Mouse (Mus musculus) neutrophil, adult 5-6 weeks (primary cell): ENCODE data around the gene Wee2. TPM values are rescaled to one million over a fixed set of nuclear protein-coding genes. Genes with fewer than 3 reads are reported as not detected.

Experiments
- ATAC-seq: fragments of 151-379, 151-347 bp; 2 replicates; pipeline ENCODE4 v1.8.0; 2017; ENCODE audit warnings: mild to moderate bottlenecking, moderate TSS enrichment; ENCODE audit not compliant: insufficient number of reproducible peaks, poor library complexity, low FRiP score, severe bottlenecking; ENCODE audit errors: extremely low read depth
- total RNA-seq: library from RNA; stranded (forward); fragments of 200-1000 nt; gene quantifications from 2 replicates; pipeline ENCODE4 v1.2.3, GENCODE M21; 2017

Wee2 gene
- total RNA-seq, 1 experiment from 2014 or later = not detected

GRCm38 (mm10) chr6:40432346-40433275, 6.3 kb upstream of the Wee2 start:
- peak; percentile 20; the same call in 1 of the 2 replicates for ATAC-seq

GRCm38 (mm10) chr6:40434697-40435096, 4.2 kb upstream of the Wee2 start:
- ATAC-seq = no peak

- ATAC-seq = peak; percentile 14; the same call in 1 of the 2 replicates
Measured at GRCm38 (mm10) chr6:40435151-40436046, 3.5 kb upstream of the Wee2 start.

GRCm38 (mm10) chr6:40436047-40436483, 2.8 kb upstream of the Wee2 start, which contains the start of gene E330009J07Rik:
TSS of gene E330009J07Rik (minus strand) at chr6:40436135.
- ATAC-seq = peak; percentile 62

GRCm38 (mm10) chr6:40439731-40440130, 843 bp downstream of the Wee2 start:
- ATAC-seq = peak; percentile 25; the same call in 1 of the 2 replicates

- ATAC-seq = no peak
Measured at GRCm38 (mm10) chr6:40441276-40441675, 2.4 kb downstream of the Wee2 start.

GRCm38 (mm10) chr6:40441755-40442154, 2.9 kb downstream of the Wee2 start:
- ATAC-seq = peak; percentile 31; the same call in 1 of the 2 replicates

- ATAC-seq = no peak
Measured at GRCm38 (mm10) chr6:40443281-40443928, 4.5 kb downstream of the Wee2 start.

GRCm38 (mm10) chr6:40448626-40449025, 9.7 kb downstream of the Wee2 start:
- no peak for ATAC-seq

GRCm38 (mm10) chr6:40454436-40455041, 15.7 kb downstream of the Wee2 start:
- peak; percentile 71; the same call in 1 of the 2 replicates for ATAC-seq

GRCm38 (mm10) chr6:40465710-40466109, 26.8 kb downstream of the Wee2 start:
- ATAC-seq = 0 out of 2 replicates have a peak, but pooled peaks have one; percentile 39

GRCm38 (mm10) chr6:40470916-40471719, 32.2 kb downstream of the Wee2 start, which contains the start of gene Ssbp1:
TSS of gene Ssbp1 (plus strand) at chr6:40471352.
- ATAC-seq = peak; percentile 95

GRCm38 (mm10) chr6:40471720-40472010, 32.8 kb downstream of the Wee2 start:
- ATAC-seq = no peak

GRCm38 (mm10) chr6:40476132-40476531, 37.2 kb downstream of the Wee2 start:
- peak; percentile 35; the same call in 1 of the 2 replicates for ATAC-seq

- no peak for ATAC-seq
Measured at GRCm38 (mm10) chr6:40479705-40480104, 40.8 kb downstream of the Wee2 start.

- no peak for ATAC-seq
Measured at GRCm38 (mm10) chr6:40482318-40482717, 43.4 kb downstream of the Wee2 start.

- no peak for ATAC-seq
Measured at GRCm38 (mm10) chr6:40490933-40491332, 52.0 kb downstream of the Wee2 start, which contains the start of gene Tas2r137. TSS of gene Tas2r137 (plus strand) at chr6:40491233.

GRCm38 (mm10) chr6:40493229-40493628, 54.3 kb downstream of the Wee2 start, which contains the start of gene Tas2r108:
TSS of gene Tas2r108 (plus strand) at chr6:40493529.
- ATAC-seq = no peak
